Mouse (Mus musculus) heart, embryonic 16.5 days (tissue): ENCODE measurements around the gene Maco1. TPM values are rescaled to one million over a fixed set of nuclear protein-coding genes. Genes with fewer than 3 reads are reported as not detected.
"Not testable (repeated sequence)": the region's sequence is repeated elsewhere in the genome, so short reads cannot be mapped to it uniquely, and the experiment has no call there.

Experiments
- ATAC-seq: fragments of 200-750 bp; cut with Nextera tagmentation; replicated peaks from 2 replicates; pipeline ENCODE4 v1.8.0; 2017; ENCODE audit warnings: moderate number of reproducible peaks; ENCODE audit not compliant: insufficient read depth, low FRiP score; ENCODE audit errors: extremely low read depth
- H3K27ac ChIP-seq: fragments of 300-500 bp; sonication (generic); 2 replicates; pipeline ENCODE4 v1.5.1; 2014; ENCODE audit warnings: mild to moderate bottlenecking, low read length, control low read depth, moderate library complexity
- H3K27me3 ChIP-seq: fragments of 300-500 bp; sonication (generic); 2 replicates; pipeline ENCODE4 v1.6.1; 2014; ENCODE audit warnings: low read length, mixed read lengths; ENCODE audit not compliant: control insufficient read depth, insufficient read depth
- H3K36me3 ChIP-seq: fragments of 300-500 bp; sonication (generic); 2 replicates; pipeline ENCODE4 v1.6.1; 2014; ENCODE audit not compliant: control insufficient read depth, insufficient read depth
- H3K4me1 ChIP-seq: fragments of 300-500 bp; sonication (generic); 2 replicates; pipeline ENCODE4 v1.6.1; 2014; ENCODE audit warnings: low read length, mixed read lengths; ENCODE audit not compliant: control insufficient read depth, insufficient read depth
- H3K4me2 ChIP-seq: fragments of 300-500 bp; sonication (generic); 2 replicates; pipeline ENCODE4 v1.6.1; 2014; ENCODE audit warnings: low read depth, mild to moderate bottlenecking, control low read depth, low read length
- H3K4me3 ChIP-seq: fragments of 300-500 bp; sonication (generic); 2 replicates; pipeline ENCODE4 v1.5.1; 2014; ENCODE audit warnings: mild to moderate bottlenecking, control low read depth, low read length
- H3K9ac ChIP-seq: fragments of 300-500 bp; sonication (generic); 2 replicates; pipeline ENCODE4 v1.6.1; 2014; ENCODE audit warnings: low read length, control low read depth
- H3K9me3 ChIP-seq: fragments of 300-500 bp; sonication (generic); replicated peaks from 2 replicates; pipeline ENCODE4 v1.6.1; 2016; ENCODE audit warnings: low read length; ENCODE audit not compliant: control insufficient read depth
- WGBS: fragments of 180-500 bp; shearing (Covaris S2); extraction: QIAGEN DNeasy Blood & Tissue Kit; methylation state at CpG from one replicate; pipeline ENCODE4 v1.1.7; 2014; 5-methylcytosine and 5-hydroxymethylcytosine counted together
- polyA plus RNA-seq: library from polyadenylated mRNA; unstranded; fragments of >200 nt; fragmentation: Nextera tagmentation; extraction: Ambion mirVana; gene quantifications from 2 replicates; pipeline ENCODE4 v1.2.1, GENCODE M21; 2015

Gene Maco1
- polyA plus RNA-seq, 1 experiment from 2014 or later: 25.3 TPM

- H3K27ac ChIP-seq: no peak overlapping the region; the same call in 1 of the 2 replicates
- ATAC-seq: no peak; the same call in 1 of the 2 replicates
- no peaks in the 10 kb centered on the region for H3K9me3 ChIP-seq
- 19% methylated on average over 7 of the region's 7 CpGs for WGBS
- no peak overlapping the region for H3K4me2 ChIP-seq
- no peaks in the 10 kb centered on the region for H3K36me3 ChIP-seq
- H3K4me1 ChIP-seq: peaks cover 14% of the 10 kb centered on the region
- H3K4me3 ChIP-seq: no peak overlapping the region
- peak overlapping the region; percentile 46; the same call in 1 of the 2 replicates for H3K9ac ChIP-seq
- no peaks in the 10 kb centered on the region for H3K27me3 ChIP-seq
Measured at GRCm38 (mm10) chr4:134796581-134797361, 56.4 kb downstream of the Maco1 start.

GRCm38 (mm10) chr4:134795819-134796485 lies 57.2 kb downstream of the Maco1 start:
- no peak overlapping the region for H3K4me3 ChIP-seq
- no peak overlapping the region for H3K4me2 ChIP-seq
- no peak overlapping the region for H3K27ac ChIP-seq
- ATAC-seq: no peak
- no peaks in the 10 kb centered on the region for H3K36me3 ChIP-seq
- H3K9ac ChIP-seq: no peak overlapping the region
- 77% methylated on average over 5 of the region's 5 CpGs for WGBS
- peaks cover 14% of the 10 kb centered on the region for H3K4me1 ChIP-seq
- H3K27me3 ChIP-seq: no peaks in the 10 kb centered on the region
- H3K9me3 ChIP-seq: no peaks in the 10 kb centered on the region

GRCm38 (mm10) chr4:134794959-134795358 lies 58.2 kb downstream of the Maco1 start:
- H3K9ac ChIP-seq, H3K36me3 ChIP-seq, ATAC-seq, H3K9me3 ChIP-seq, H3K4me3 ChIP-seq, H3K27me3 ChIP-seq, H3K4me2 ChIP-seq, H3K27ac ChIP-seq: not testable (repeated sequence)
- peaks cover 14% of the 10 kb centered on the region for H3K4me1 ChIP-seq

- no peak overlapping the region for H3K9ac ChIP-seq
Measured at GRCm38 (mm10) chr4:134793213-134793956, 59.8 kb downstream of the Maco1 start.

GRCm38 (mm10) chr4:134791731-134792130 lies 61.4 kb downstream of the Maco1 start:
- Histone ChIP-seq H3K4me1 (peaks cover 5% of the 10 kb centered on the region), H3K9ac (no peak overlapping the region), H3K4me2 (no peak overlapping the region), H3K9me3 (no peaks in the 10 kb centered on the region), H3K27ac (no peak overlapping the region), H3K4me3 (no peak overlapping the region), H3K36me3 (no peaks in the 10 kb centered on the region), H3K27me3 (no peaks in the 10 kb centered on the region)
- WGBS: 59% methylated on average over 6 of the region's 6 CpGs
- no peak for ATAC-seq

More at GRCm38 (mm10) chr4:134793213-134793956, 59.8 kb downstream of the Maco1 start:
- ATAC-seq: no peak
- peaks cover 12% of the 10 kb centered on the region for H3K4me1 ChIP-seq
- H3K36me3 ChIP-seq: no peaks in the 10 kb centered on the region
- WGBS: 42% methylated on average over 10 of the region's 10 CpGs
- H3K4me3 ChIP-seq: no peak overlapping the region
- H3K27me3 ChIP-seq: no peaks in the 10 kb centered on the region
- no peaks in the 10 kb centered on the region for H3K9me3 ChIP-seq
- H3K27ac ChIP-seq: no peak overlapping the region
- H3K4me2 ChIP-seq: no peak overlapping the region

- ATAC-seq: peak; percentile 42; the same call in 1 of the 2 replicates
- Histone ChIP-seq H3K4me1 (no peaks in the 10 kb centered on the region), H3K27me3 (no peaks in the 10 kb centered on the region), H3K36me3 (no peaks in the 10 kb centered on the region), H3K9me3 (no peaks in the 10 kb centered on the region), H3K4me2 (no peak overlapping the region), H3K27ac (no peak overlapping the region), H3K9ac (no peak overlapping the region), H3K4me3 (no peak overlapping the region)
- WGBS: 34% methylated on average over 10 of the region's 10 CpGs
Measured at GRCm38 (mm10) chr4:134786946-134787345, 66.2 kb downstream of the Maco1 start.

- no peaks in the 10 kb centered on the region for H3K9me3 ChIP-seq
- no peaks in the 10 kb centered on the region for H3K36me3 ChIP-seq
- H3K4me1 ChIP-seq: no peaks in the 10 kb centered on the region
- H3K4me3 ChIP-seq: no peak overlapping the region
- H3K27ac ChIP-seq: no peak overlapping the region
- no peaks in the 10 kb centered on the region for H3K27me3 ChIP-seq
- H3K4me2 ChIP-seq: no peak overlapping the region
- 54% methylated on average over 5 of the region's 5 CpGs for WGBS
- no peak overlapping the region for H3K9ac ChIP-seq
- no peak for ATAC-seq
Measured at GRCm38 (mm10) chr4:134784701-134785100, 68.4 kb downstream of the Maco1 start.

GRCm38 (mm10) chr4:134779136-134779934 lies 73.8 kb downstream of the Maco1 start:
- Histone ChIP-seq H3K9ac (no peak overlapping the region), H3K27ac (no peak overlapping the region), H3K4me3 (no peak overlapping the region), H3K27me3 (no peaks in the 10 kb centered on the region), H3K4me2 (no peak overlapping the region), H3K9me3 (no peaks in the 10 kb centered on the region), H3K36me3 (no peaks in the 10 kb centered on the region), H3K4me1 (no peaks in the 10 kb centered on the region; the same call in 1 of the 2 replicates)
- WGBS: 52% methylated on average over 14 of the region's 14 CpGs
- ATAC-seq: peak; percentile 61
